Mouse (Mus musculus): ENCODE measurements at regions not wholly inside any gene's neighbourhood (a gene's known extent, or its start where the extent isn't known, plus 50 kb on each side); places are given as distances from the start of the nearest gene placed in this dataset.

DNA sequence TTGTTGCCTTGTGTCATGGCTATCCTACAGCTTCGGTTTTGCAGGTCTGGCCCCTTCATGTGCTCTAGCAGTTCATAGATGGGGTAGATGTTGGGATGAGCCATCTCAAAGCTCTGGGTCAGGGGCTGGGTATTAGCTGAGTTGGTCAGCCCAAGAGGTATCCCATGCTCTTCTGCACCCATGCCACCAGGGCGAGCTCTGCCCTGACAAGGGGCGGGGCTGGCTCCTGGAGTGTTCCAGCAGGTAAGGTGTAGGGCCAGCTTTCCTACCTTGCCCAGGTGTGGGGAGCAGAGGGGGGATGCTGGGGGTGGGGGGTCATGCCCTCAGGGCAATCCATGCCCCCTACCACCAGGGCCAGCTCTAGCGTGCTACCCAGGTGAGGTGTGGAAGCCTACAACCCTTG lies 91.0 kb downstream of the Xrcc2 start:
- no peak overlapping the region for H3K4me3 ChIP-seq (ENCODE audit: low read depth, low read length)
- 78% methylated on average over 4 of the region's 4 CpGs for WGBS
- ATAC-seq (ENCODE audit: insufficient read depth, low FRiP score, low TSS enrichment) (no peak), DNase-seq (ENCODE audit: low spot score) (no peak)
- no peak overlapping the region for H3K27ac ChIP-seq (ENCODE audit: low read depth, low read length)
- no peaks in the 10 kb centered on the region for H3K4me1 ChIP-seq (ENCODE audit: control insufficient read depth, insufficient read depth, low read length)
- H3K9me3 ChIP-seq (ENCODE audit: control insufficient read depth, low read length) = no peaks in the 10 kb centered on the region
- no peak overlapping the region for H3K4me2 ChIP-seq (ENCODE audit: low read depth)
- H3K9ac ChIP-seq (ENCODE audit: low read length) = no peak overlapping the region
- no peaks in the 10 kb centered on the region for H3K36me3 ChIP-seq (ENCODE audit: control insufficient read depth, insufficient read depth, low read length)
- no peaks in the 10 kb centered on the region for H3K27me3 ChIP-seq (ENCODE audit: control insufficient read depth, insufficient read depth, low read length)

DNA sequence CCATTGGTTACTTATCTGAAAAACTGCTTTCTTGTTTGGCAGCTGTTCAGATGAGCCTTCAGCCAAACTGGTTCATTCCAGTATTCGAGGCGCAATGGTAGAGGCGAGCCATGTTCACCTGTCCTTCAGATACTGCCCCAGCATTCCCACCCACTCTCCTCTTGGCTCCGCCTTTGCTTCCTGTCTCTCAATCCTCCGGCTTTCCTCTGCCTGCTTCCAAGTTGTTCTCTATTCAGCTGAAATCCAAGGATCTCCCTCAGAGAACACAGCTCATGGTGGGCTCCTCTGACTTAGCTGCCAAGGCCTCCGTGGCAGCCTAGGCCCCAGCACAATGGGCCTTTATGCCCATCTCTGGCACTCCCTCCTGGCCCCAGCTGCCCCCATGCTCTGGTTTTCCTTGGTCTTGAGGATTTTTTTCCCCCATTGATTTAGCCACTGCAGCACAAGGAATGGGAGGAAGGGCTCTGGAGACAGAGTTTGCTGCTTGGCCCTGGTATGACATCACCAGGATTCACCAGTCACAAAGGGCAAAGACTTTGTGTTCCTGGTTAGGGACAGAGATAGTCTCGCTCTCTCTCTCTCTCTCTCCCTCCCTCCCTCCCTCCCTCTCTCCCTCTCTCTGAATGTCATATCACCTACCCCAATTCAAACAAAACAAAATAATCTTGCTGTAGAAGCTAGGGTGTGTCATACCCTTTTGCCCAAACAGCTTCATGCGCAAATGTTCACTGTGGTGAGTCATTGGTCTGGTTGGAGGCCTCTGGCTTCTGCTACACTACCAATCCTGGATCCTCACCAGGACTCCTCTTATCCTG lies 91.6 kb downstream of the Xrcc2 start:
- no peaks in the 10 kb centered on the region for H3K27me3 ChIP-seq (ENCODE audit: control insufficient read depth, insufficient read depth, low read length)
- H3K4me3 ChIP-seq (ENCODE audit: low read depth, low read length) = no peak overlapping the region
- DNase-seq (ENCODE audit: low spot score) (no peak), ATAC-seq (ENCODE audit: insufficient read depth, low FRiP score, low TSS enrichment) (no peak)
- no peaks in the 10 kb centered on the region for H3K9me3 ChIP-seq (ENCODE audit: control insufficient read depth, low read length)
- no peaks in the 10 kb centered on the region for H3K36me3 ChIP-seq (ENCODE audit: control insufficient read depth, insufficient read depth, low read length)
- WGBS = 84% methylated on average over 8 of the region's 8 CpGs
- H3K9ac ChIP-seq (ENCODE audit: low read length) = no peak overlapping the region
- H3K27ac ChIP-seq (ENCODE audit: low read depth, low read length) = no peak overlapping the region
- H3K4me1 ChIP-seq (ENCODE audit: control insufficient read depth, insufficient read depth, low read length) = no peaks in the 10 kb centered on the region
- H3K4me2 ChIP-seq (ENCODE audit: low read depth) = no peak overlapping the region

- no peaks in the 10 kb centered on the region for H3K9me3 ChIP-seq (ENCODE audit: control insufficient read depth, low read length)
- no peaks in the 10 kb centered on the region for H3K4me1 ChIP-seq (ENCODE audit: control insufficient read depth, insufficient read depth, low read length)
- DNase-seq (ENCODE audit: low spot score) = no peak
- no peak overlapping the region for H3K4me2 ChIP-seq (ENCODE audit: low read depth)
- WGBS = 84% methylated on average over 9 of the region's 9 CpGs
- H3K9ac ChIP-seq (ENCODE audit: low read length) = no peak overlapping the region
- H3K4me3 ChIP-seq (ENCODE audit: low read depth, low read length) = no peak overlapping the region
- ATAC-seq (ENCODE audit: insufficient read depth, low FRiP score, low TSS enrichment) = no peak
- H3K27me3 ChIP-seq (ENCODE audit: control insufficient read depth, insufficient read depth, low read length) = no peaks in the 10 kb centered on the region
- no peaks in the 10 kb centered on the region for H3K36me3 ChIP-seq (ENCODE audit: control insufficient read depth, insufficient read depth, low read length)
- H3K27ac ChIP-seq (ENCODE audit: low read depth, low read length) = no peak overlapping the region
These were observed 93.5 kb downstream of the Xrcc2 start for GRCm38 (mm10) chr5:25612036-25612705.

DNA sequence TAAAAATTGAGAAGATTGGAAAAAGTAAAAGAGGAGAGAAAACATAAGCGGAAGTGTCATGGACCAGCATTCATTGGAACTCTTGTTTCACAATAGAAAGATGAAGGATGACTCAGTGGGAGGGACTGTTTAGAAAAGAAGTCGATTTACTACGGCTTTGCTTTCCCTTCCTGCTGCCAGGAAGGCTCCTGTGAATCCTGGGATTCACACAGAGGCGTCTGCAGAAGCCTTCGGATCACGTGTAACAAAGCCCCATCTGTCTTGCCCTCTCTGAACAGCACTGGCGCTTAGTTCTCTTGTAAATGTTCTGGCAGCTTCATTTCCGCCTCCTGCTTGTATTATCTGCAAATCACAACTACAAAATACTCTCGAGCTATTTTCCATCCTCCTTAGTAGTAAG lies 94.0 kb downstream of the Cct8l1 start:
- H3K36me3 ChIP-seq (ENCODE audit: control insufficient read depth, insufficient read depth, low read length) = no peaks in the 10 kb centered on the region
- DNase-seq (ENCODE audit: low spot score) (peak; percentile 21), ATAC-seq (ENCODE audit: insufficient read depth, low FRiP score, low TSS enrichment) (peak; percentile 63; the same call in 1 of the 2 replicates)
- H3K4me2 ChIP-seq (ENCODE audit: low read depth) = no peak overlapping the region
- H3K4me3 ChIP-seq (ENCODE audit: low read depth, low read length) = no peak overlapping the region
- H3K27me3 ChIP-seq (ENCODE audit: control insufficient read depth, insufficient read depth, low read length) = no peaks in the 10 kb centered on the region
- no peaks in the 10 kb centered on the region for H3K4me1 ChIP-seq (ENCODE audit: control insufficient read depth, insufficient read depth, low read length)
- H3K9ac ChIP-seq (ENCODE audit: low read length) = no peak overlapping the region
- no peak overlapping the region for H3K27ac ChIP-seq (ENCODE audit: low read depth, low read length)
- 17% methylated on average over 9 of the region's 9 CpGs for WGBS
- H3K9me3 ChIP-seq (ENCODE audit: control insufficient read depth, low read length) = no peaks in the 10 kb centered on the region

- 72% methylated on average over 2 of the region's 2 CpGs for WGBS
- DNase-seq (ENCODE audit: low spot score) (no peak), ATAC-seq (ENCODE audit: insufficient read depth, low FRiP score, low TSS enrichment) (no peak)
- H3K4me3 ChIP-seq (ENCODE audit: low read depth, low read length) = no peak overlapping the region
- no peak overlapping the region for H3K27ac ChIP-seq (ENCODE audit: low read depth, low read length)
- H3K27me3 ChIP-seq (ENCODE audit: control insufficient read depth, insufficient read depth, low read length) = no peaks in the 10 kb centered on the region
- H3K9ac ChIP-seq (ENCODE audit: low read length) = no peak overlapping the region
- no peak overlapping the region for H3K4me2 ChIP-seq (ENCODE audit: low read depth)
- H3K9me3 ChIP-seq (ENCODE audit: control insufficient read depth, low read length) = no peaks in the 10 kb centered on the region
- H3K4me1 ChIP-seq (ENCODE audit: control insufficient read depth, insufficient read depth, low read length) = no peaks in the 10 kb centered on the region
- H3K36me3 ChIP-seq (ENCODE audit: control insufficient read depth, insufficient read depth, low read length) = no peaks in the 10 kb centered on the region
These were observed 86.3 kb downstream of the Cct8l1 start for GRCm38 (mm10) chr5:25602123-25602522.

DNA sequence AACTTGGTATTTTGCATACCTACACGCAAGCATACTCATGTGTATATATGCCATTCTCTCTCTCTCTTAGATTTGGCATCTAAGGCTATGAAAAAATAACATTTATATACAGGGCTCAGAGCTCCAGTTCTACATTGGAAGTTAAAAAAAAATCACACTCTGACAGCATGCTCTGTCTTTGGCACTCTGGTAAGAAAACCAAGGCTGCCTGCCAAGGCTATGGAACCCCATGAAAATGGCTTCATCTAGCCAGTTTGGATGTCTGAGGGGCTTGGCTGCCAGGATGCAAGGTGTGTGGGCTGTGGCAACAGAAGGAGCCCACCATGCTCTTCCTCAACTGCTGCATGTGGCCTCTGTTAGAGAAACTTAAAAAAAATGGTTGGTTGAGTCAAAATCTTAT lies 83.5 kb downstream of the Cct8l1 start:
- Histone ChIP-seq H3K9ac (ENCODE audit: low read length) (no peak overlapping the region), H3K9me3 (ENCODE audit: control insufficient read depth, low read length) (no peaks in the 10 kb centered on the region), H3K27ac (ENCODE audit: low read depth, low read length) (no peak overlapping the region), H3K4me3 (ENCODE audit: low read depth, low read length) (no peak overlapping the region), H3K4me1 (ENCODE audit: control insufficient read depth, insufficient read depth, low read length) (no peaks in the 10 kb centered on the region), H3K27me3 (ENCODE audit: control insufficient read depth, insufficient read depth, low read length) (no peaks in the 10 kb centered on the region), H3K4me2 (ENCODE audit: low read depth) (no peak overlapping the region), H3K36me3 (ENCODE audit: control insufficient read depth, insufficient read depth, low read length) (no peaks in the 10 kb centered on the region)
- ATAC-seq (ENCODE audit: insufficient read depth, low FRiP score, low TSS enrichment) (no peak), DNase-seq (ENCODE audit: low spot score) (no peak)
- WGBS = 93% methylated on average over 1 of the region's 1 CpGs

GRCm38 (mm10) chr5:25597786-25598185 lies 81.9 kb downstream of the Cct8l1 start:
- no peaks in the 10 kb centered on the region for H3K36me3 ChIP-seq (ENCODE audit: control insufficient read depth, insufficient read depth, low read length)
- H3K9me3 ChIP-seq (ENCODE audit: control insufficient read depth, low read length) = no peaks in the 10 kb centered on the region
- H3K4me1 ChIP-seq (ENCODE audit: control insufficient read depth, insufficient read depth, low read length) = no peaks in the 10 kb centered on the region
- ATAC-seq (ENCODE audit: insufficient read depth, low FRiP score, low TSS enrichment) = no peak
- no peak overlapping the region for H3K9ac ChIP-seq (ENCODE audit: low read length)
- no peak overlapping the region for H3K4me3 ChIP-seq (ENCODE audit: low read depth, low read length)
- H3K4me2 ChIP-seq (ENCODE audit: low read depth) = no peak overlapping the region
- no peaks in the 10 kb centered on the region for H3K27me3 ChIP-seq (ENCODE audit: control insufficient read depth, insufficient read depth, low read length)
- WGBS = 90% methylated on average over 6 of the region's 6 CpGs
- no peak overlapping the region for H3K27ac ChIP-seq (ENCODE audit: low read depth, low read length)
- DNase-seq (ENCODE audit: low spot score) = no peak

GRCm38 (mm10) chr5:25591709-25592108 lies 75.8 kb downstream of the Cct8l1 start:
- Histone ChIP-seq H3K27me3 (ENCODE audit: control insufficient read depth, insufficient read depth, low read length) (no peaks in the 10 kb centered on the region), H3K9me3 (ENCODE audit: control insufficient read depth, low read length) (no peaks in the 10 kb centered on the region; the same call in 1 of the 2 replicates), H3K4me1 (ENCODE audit: control insufficient read depth, insufficient read depth, low read length) (no peaks in the 10 kb centered on the region), H3K4me2 (ENCODE audit: low read depth) (no peak overlapping the region), H3K4me3 (ENCODE audit: low read depth, low read length) (no peak overlapping the region), H3K36me3 (ENCODE audit: control insufficient read depth, insufficient read depth, low read length) (no peaks in the 10 kb centered on the region), H3K27ac (ENCODE audit: low read depth, low read length) (no peak overlapping the region), H3K9ac (ENCODE audit: low read length) (no peak overlapping the region)
- DNase-seq (ENCODE audit: low spot score) = no peak
- no peak for ATAC-seq (ENCODE audit: insufficient read depth, low FRiP score, low TSS enrichment)

All from neural tube, embryonic 11.5 days (tissue).